Mouse (Mus musculus) monocyte, adult 59 days (primary cell): Measurements from ENCODE around the gene Mmp28. TPM values are rescaled to one million over a fixed set of nuclear protein-coding genes. Genes with fewer than 3 reads are reported as not detected.

Source experiments
- total RNA-seq, 2 experiments: library from RNA; stranded (reverse); gene quantifications; one replicate each; pipeline ENCODE4 v1.2.4; 2023

Gene Mmp28
- 1 to 10 TPM; 1.5 TPM for total RNA-seq

DNA sequence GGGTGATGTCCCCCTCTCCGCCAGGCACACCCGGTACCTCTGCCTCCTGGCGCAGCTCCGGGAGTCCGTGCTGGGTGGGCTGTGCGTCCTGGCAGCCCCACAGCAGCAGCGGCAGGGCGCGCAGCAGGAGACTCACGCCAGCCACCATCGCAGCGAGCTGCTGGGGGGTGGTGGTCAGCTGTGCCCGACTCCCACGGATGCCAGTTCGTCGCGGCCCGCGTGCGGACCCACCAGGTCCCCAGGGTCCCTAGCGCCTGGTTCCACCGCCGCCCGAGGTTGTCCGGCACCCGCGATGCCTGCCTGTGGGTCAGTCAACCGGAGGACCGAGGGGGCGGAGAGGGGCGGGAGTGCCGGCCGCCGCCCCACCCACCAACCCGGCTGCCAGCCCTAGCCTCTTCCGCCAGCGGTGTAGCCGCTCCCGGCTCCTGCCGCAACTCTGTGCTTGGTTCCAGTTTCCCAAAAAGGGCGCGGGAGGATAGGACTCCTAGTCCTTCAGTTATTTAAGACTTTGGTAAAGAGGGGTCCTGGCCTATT, at the start of gene Mmp28:
TSS of gene Mmp28 (minus strand) at position 361 of the 534 bp plus-strand sequence.

DNA sequence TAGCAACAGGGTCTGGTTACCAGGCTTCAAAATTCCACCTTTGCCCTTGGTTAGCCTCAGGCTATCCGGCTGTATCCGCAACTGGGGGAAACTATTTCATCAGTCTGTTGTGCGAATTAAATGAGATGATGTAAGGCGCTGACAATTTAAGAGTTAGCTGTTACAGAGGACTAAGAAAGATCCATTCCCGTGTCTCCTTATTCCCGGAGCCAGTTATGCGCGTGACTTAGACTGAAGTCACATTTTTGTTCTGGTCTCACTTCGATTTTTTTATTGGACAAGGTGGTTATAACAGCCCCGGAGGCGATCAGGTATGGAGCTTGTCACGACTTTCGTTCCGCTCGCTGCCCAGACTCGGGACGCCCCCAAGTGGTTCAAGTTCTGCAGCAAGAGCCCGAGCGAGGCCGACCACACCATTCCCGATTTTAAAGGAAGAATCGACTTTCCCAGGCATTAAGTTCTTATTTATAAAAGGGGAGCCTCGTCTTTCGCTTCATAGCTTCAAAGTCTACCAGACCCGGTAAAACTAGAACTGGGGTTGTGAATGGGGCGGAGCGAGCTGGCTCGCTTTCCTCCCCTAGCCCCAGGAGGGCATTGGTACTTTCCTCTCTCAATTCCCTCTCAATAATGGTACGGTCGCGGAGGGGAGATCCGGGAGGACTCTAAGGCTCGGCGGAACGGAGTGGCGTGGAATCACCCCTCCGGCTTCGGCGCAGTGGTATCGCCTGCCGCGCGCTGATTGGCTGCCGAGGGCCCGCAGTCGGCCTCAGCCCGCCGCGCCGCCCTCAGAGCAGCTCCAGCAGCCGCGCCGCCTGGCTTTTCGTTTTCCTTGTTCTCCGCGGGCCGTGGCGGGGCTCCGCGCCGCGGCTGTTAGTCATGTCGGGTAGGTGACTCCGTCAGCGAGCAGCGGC, 9.7 kb upstream of the Mmp28 start, which contains the start of gene Taf15:
TSS of gene Taf15 (plus strand) at position 763 of the 911 bp plus-strand sequence.

DNA sequence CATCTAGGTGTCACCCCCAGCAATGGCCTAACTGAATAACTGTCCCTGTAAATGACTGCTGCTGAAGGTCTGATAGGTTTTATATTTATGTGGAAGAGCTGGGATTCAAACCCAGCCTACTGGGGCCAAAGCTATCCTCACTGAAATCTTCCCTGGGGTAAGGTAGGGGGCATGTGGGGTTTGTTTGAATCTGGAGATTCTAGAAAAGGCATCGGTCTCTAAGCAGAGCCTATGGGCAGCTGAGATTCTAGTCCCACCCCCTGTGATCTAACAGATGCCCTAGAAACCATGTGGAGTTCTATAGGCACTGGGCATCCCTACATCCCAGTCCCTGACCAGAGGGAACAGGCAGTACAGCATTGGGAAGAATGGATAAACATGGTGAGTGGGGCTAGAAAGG, 25.5 kb downstream of the Mmp28 start, which contains the start of gene 1700020L24Rik:
TSS of gene 1700020L24Rik (plus strand) at position 301 of the 400 bp plus-strand sequence.

DNA sequence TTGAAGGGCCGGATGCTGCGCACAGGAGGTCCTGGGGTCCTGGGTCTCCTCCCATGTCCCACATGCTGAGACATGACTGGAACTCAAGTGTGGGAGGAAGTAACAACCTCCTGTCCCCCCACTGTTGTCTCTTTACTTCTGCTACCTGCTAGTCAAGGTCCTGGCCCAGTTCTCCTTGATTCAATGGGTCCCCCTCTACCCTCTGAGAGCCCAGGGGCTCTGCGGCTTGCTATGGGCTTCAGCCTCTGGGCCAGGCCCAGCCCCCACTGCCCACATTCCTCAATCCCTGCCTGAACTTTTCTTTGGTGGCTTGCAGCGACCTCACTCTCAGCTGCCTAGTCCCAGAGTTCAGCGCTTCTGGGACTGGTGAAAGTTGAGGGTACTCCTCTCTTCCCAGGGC, 33.5 kb downstream of the Mmp28 start, which contains the start of gene Gas2l2:
TSS of gene Gas2l2 (minus strand) at position 101 of the 400 bp plus-strand sequence.

DNA sequence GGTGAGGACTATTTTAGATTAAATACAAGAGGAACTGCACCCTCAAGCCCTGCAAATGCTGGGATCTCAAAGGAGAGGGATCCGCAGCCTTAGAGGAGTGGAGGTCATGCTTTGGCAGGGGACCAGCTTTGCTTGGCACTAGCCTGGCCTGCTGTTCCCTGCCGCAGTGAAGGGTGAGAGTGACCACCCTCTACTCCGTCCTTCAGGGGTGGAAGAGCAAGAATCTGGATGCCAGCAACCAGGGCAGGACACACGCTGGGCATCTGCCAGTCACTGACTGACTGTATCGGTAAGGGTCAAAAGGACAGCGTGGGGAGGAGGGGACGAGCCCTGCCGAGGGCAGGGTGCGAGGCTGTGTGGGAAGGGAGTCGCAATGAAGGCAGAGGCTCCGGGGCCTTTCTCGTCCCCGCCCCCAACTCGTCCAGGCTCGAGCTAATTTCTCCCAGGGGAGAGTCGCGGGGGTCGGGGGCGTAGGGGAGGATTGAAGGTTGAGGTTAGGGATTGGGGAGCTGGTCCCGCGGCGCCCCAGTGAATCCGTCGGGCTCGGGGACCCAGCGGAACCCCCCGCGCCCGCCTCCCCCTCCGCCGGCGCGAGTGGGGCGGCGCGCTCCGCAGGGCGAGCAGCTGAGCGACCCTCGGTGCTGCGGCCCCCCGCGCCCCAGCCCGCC, 53.6 kb downstream of the Mmp28 start, which contains the start of gene Rasl10b:
TSS of gene Rasl10b (plus strand) at position 51 of the 668 bp plus-strand sequence.

Other genes with a start within 250 kb of the Mmp28 start
- gene Slfn14, start 176.3 kb downstream of the Mmp28 start, total RNA-seq: not detected
- 100 to 1,000 TPM in 1 of 2 experiments, 10 to 100 TPM in 1; 99.8 to 102 TPM for gene Ap2b1, start 164.0 kb downstream of the Mmp28 start, total RNA-seq
- 10 to 100 TPM in 1 of 2 experiments, 1 to 10 TPM in 1; 7.6 to 15.7 TPM for gene Pex12, start 160.5 kb downstream of the Mmp28 start, total RNA-seq
- gene Rasl10b, start 53.9 kb downstream of the Mmp28 start, total RNA-seq: under 1 TPM; 0.24 to 0.63 TPM
- gene Gas2l2, start 33.6 kb downstream of the Mmp28 start, total RNA-seq: not detected
- gene 1700020L24Rik, start 25.4 kb downstream of the Mmp28 start, total RNA-seq: 1 to 10 TPM; 1.2 to 1.4 TPM
- gene Taf15, start 10.0 kb upstream of the Mmp28 start, total RNA-seq: 10 to 100 TPM; 82.3 to 97.0 TPM
- not detected for gene Heatr9, start 59.1 kb upstream of the Mmp28 start, total RNA-seq
- gene Ccl5, start 67.4 kb upstream of the Mmp28 start, total RNA-seq: 10 to 100 TPM; 24.6 to 29.4 TPM
- gene Ccl9, start 115.6 kb upstream of the Mmp28 start, total RNA-seq: 100 to 1,000 TPM; 325 to 345 TPM
- gene Ccl6, start 130.0 kb upstream of the Mmp28 start, total RNA-seq: 100 to 1,000 TPM; 669 to 836 TPM
- gene Rpl9-ps1, start 182.6 kb upstream of the Mmp28 start, total RNA-seq: not detected
- 100 to 1,000 TPM; 186 to 201 TPM for gene Ccl3, start 186.3 kb upstream of the Mmp28 start, total RNA-seq
- 10 to 100 TPM; 23.7 to 26.8 TPM for gene Ccl4, start 199.5 kb upstream of the Mmp28 start, total RNA-seq
- gene Wfdc17, start 240.9 kb upstream of the Mmp28 start, total RNA-seq: 100 to 1,000 TPM in 1 of 2 experiments, 10 to 100 TPM in 1; 80.2 to 115 TPM
- gene Wfdc18, start 245.9 kb upstream of the Mmp28 start, total RNA-seq: 1 to 10 TPM; 1.5 to 3.1 TPM